Mouse (Mus musculus): ENCODE data around the gene Orai3. TPM values are rescaled to one million over a fixed set of nuclear protein-coding genes. Genes with fewer than 3 reads are reported as not detected.
"Not testable (repeated sequence)": the region's sequence is repeated elsewhere in the genome, so short reads cannot be mapped to it uniquely, and the experiment has no call there.

The Orai3 gene
- total RNA-seq, 2 experiments from 2014 or later: 28.5 to 30.7 TPM

DNA sequence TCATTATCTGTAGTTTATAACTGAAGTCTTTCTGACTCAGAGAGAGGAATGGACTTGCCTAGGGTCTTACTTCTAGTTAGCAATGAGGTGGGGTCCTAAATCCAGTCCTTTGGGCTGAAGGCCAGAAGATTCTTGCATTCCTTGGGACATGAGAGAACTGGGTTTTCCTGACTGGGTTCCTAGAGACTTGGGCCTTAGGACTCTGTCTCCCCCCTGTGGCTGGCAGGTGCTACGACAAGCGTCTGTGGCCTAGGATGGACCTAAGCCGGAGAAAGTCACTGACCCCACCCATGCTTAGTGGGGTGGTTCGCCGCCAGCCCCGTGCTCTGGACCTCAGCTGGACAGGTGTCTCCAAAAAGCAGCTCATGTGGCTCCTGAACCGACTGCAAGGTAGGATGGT lies 8.6 kb upstream of the Orai3 start:
- DNase-seq (ENCODE audit: low spot score in 2 of 2): peak; percentile 69 to 79

DNA sequence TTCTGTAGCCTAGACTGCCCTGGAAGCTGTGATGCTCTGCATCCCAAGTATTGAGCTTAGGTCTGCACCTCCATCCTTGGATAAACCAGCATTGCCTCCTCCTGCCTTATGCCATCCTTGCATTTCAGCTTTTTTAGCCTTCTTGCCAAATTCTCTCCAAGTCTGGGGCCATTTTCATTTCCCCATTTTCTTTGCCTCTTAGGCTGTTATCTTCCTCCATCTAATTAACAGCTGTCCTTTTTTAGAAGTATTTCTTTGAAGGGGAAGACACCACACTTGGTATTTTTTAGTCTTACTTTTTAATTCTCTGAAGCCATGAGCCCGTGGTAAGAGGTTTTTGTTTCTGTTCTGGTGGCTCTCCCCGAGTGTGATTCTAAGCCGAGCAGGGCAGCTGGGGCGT lies 6.0 kb upstream of the Orai3 start:
- no peak for DNase-seq (ENCODE audit: low spot score in 2 of 2)

DNA sequence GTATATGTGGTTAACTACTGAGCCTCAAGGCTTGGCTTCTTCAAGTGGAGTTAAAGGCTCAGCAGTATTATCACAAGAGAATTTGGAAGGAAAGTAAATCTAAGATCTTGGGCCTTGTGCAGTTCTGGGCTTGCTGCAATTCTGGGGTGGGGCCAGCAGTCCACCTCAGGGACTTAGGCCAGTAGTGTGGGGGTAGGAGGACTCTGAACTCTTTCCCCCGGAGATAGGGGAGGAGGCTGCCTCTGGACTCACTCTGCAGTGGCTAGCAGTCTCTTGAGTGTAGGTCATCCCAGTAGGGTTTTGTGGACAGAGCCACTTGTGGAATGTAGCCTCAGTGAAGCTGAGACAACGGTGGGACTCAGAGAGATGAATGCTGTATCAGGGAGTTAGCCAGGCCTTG lies 3.9 kb upstream of the Orai3 start:
- no peak for DNase-seq (ENCODE audit: low spot score in 2 of 2)

DNA sequence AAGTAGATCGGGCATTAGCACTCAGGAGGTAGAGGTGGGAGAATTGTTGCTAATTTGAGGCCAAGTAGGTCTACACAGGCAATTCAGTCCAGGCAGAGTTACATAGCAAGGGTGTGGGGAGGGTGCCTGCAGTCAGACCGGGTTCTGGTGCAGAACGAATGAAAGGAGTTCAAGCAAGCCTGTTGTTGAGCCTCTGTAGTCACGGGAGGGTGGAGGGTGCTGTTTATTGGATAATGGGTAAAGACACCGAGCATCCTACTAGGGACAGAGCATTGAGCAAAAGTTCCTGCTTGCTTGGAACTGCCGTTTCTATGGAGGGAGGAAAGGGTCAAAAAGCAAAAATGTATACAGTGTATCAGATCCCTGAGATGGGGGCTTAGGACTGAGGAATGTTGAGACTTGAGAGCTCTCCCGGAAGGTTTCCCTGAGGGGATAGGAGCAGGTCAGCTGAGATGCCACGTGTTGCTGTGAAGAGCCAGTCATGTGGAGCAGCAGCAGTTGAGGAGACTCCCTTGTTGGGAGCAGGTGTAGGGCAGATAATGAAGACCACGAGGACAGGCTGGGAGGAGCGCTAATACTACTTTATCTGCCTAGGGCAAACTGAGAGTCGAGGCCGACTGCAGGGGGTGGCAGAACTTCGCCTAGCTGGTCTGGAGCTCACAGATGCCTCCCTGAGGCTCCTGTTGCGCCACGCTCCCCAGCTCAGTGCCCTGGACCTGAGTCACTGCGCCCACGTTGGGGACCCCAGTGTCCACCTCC lies 2.6 kb upstream of the Orai3 start:
- DNase-seq (ENCODE audit: low spot score in 2 of 2): no peak

DNA sequence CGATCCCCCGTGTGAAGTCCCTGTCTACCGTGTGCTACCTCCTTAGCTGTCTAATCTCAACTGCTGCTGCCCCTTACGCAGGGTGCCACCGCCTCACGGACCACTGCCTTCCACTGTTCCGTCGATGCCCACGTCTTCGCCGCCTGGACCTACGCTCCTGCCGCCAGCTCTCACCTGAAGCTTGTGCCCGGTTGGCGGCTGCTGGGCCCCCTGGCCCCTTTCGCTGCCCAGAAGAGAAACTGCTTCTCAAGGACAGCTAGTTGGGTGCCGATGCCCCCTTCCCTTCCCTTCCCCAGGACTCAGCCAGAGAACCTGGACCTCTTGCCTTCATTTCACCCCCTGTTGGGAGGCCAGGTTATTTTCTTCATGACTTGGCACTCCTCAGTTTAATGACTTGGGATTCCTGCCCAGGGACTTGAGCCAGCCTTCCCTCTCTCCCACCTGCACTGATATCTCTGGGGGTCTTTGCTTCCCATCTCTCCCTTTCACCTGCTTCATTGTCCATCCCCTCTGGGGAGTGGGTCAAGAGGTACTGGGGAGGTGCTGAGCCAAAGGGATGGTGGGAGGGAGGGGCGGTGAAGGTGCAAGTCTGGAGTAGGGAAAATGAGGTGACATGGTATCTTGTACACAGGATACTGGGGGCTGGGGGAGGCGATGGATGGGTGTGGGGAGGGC lies 1.8 kb upstream of the Orai3 start:
- DNase-seq (ENCODE audit: low spot score in 2 of 2): no peak

DNA sequence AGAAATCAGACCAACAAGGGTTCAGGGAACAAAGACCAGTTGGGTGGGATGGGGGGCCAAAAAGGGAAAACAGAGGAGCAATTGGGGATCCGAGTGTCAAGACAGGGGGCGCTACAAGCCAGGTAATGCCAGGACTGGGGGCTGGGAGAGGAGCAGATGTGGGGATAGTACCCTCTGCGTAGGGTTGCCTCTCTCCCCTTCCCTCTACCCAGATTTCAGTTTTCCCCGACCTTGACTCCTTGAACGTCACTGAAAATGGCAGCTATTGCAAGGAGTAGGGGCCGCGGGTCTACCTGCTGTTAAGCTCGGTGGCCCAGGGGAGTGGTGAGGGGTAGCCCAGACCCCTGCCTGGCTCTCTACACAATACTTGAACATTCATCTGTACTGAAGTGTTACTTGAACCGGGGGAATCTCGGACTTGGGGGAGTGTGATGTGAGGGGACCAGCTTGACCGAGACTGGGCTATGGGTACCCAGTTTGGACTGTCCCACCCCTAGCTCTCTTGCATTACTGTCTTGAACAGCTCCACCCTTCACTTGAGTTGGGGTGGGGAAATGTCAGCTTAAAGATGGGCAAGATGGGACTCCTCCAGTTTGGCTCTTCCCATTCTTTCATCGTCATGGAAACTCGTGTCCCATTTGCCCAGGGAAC lies 1.1 kb upstream of the Orai3 start:
- no peak for DNase-seq (ENCODE audit: low spot score in 2 of 2)

DNA sequence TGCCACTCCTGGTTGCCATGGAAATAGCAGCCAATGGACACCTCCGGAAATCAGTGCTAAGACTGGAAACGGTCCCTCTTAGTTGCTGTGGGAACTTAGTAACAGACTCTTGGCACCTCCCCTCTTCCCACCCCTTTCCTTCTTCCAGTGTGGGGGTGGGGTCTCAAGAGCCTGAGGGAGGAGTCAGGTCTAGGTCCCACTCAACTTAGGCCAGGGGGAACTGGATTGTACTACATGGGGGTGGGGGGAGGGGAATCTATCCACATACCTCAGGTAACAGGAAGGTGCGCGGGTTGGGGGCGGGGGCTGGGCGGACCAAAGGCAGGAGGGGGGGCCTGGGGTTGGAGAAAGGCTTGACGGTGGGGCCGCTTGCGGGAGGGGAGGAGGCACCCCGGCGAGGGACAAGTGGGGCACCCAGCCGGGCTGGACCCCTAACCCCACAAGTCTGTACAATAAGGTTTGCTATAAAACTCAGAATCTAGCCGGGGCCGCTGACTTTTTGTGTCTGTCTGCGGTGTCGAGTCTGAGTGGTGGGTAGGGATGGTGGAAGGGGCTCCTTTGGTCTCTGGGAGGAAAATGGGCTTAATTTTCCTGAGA lies 520 bp upstream of the Orai3 start:
- DNase-seq (ENCODE audit: low spot score in 2 of 2): peak; percentile 86 to 91

DNA sequence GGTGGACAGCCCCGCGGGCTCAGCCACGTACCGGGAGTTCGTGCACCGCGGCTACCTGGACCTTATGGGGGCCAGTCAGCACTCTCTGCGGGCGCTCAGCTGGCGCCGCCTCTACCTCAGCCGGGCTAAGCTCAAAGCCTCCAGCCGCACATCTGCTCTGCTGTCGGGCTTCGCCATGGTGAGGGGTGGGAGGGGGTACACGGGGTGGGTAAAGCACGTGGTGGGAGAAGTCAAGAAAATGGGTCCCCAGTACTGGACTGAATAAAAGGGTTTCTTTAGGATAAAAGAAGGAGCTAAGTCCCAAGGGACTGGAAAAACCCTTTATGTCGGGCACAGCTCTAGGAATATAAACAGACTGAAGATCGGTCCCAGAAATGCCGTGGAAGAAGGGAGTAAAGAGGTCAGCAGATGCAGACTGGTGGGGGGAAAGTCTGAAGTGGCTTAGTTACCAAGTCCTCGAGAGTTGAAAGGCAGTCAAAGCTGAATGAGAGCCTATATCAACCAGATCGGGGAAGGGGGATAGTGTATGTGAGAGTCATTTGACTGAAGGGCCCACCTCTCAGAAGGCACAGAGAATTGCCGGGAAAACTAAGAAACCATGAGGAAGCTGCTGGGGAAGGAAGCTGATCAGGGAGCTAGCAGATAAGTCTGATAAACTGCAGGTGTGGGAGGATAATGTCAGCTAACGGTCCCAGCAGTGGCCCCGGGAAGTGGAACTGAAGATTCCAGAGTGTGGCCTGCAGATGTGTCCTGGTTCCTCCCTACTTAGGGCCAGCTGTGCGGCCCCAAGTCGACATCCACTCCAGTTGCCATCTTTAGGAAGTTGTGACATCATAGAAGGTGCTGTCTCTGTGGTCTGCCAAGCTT lies 657 bp downstream of the Orai3 start:
- DNase-seq (ENCODE audit: low spot score in 2 of 2): no peak

DNA sequence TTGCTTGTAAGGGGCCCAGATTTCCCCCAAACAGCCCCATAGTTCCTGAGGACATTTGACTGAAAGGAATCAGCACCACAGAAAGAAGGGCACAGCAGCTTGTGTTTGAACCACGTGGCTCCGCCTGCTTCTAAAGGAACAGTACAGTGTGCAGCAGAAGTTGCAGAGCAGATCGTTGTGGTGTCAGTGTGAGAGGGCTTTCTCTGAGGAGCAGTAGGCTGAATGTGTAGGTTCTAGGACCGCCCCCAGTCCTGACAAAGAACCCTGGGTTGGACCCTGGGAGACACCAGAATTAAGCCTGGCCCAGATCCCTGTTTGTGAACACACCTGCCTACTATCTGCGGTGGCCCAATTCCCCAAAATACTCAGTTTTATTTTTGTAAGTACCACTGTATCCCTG lies 1.6 kb downstream of the Orai3 start:
- no peak for DNase-seq (ENCODE audit: low spot score in 2 of 2)

DNA sequence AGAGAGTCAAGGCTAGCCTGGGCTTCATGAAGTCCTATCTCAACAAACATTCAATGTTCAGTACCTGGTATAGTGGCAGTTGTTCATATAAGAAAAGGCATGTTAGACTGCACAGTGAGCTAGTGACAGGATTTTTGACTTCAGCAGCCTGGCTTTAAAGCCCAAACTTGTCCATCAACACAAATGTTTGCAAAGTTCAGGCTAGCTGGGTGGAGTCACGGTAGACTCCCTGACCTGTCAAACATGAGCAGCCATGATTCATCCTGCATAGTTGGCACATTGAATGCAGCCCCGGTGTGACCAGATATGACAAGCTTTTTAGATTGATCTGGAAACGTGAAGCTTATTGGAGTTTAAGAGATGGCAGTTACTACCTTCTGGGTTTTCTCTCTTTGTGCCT lies 2.5 kb downstream of the Orai3 start:
- DNase-seq (ENCODE audit: low spot score in 2 of 2): no peak

DNA sequence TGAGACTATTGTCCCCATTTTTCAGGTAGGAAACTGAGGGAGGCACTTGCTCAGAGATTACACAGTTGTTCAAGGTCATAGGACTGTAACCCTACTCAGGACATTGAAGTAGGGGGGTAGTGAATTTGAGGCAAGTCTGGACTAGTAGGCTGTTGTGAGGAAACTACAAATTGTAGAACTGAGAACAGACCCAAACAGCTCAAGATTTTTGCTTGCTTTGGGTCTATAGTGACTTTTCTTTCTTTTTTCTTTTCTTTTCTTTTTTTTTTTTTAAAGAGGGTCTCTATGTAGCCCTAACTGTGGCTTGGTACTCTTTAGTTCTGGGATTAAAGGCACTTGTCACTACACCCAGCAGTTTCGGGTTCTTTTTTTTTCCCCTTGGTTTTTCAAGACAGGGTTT lies 2.9 kb downstream of the Orai3 start:
- DNase-seq (ENCODE audit: low spot score in 2 of 2): no peak

DNA sequence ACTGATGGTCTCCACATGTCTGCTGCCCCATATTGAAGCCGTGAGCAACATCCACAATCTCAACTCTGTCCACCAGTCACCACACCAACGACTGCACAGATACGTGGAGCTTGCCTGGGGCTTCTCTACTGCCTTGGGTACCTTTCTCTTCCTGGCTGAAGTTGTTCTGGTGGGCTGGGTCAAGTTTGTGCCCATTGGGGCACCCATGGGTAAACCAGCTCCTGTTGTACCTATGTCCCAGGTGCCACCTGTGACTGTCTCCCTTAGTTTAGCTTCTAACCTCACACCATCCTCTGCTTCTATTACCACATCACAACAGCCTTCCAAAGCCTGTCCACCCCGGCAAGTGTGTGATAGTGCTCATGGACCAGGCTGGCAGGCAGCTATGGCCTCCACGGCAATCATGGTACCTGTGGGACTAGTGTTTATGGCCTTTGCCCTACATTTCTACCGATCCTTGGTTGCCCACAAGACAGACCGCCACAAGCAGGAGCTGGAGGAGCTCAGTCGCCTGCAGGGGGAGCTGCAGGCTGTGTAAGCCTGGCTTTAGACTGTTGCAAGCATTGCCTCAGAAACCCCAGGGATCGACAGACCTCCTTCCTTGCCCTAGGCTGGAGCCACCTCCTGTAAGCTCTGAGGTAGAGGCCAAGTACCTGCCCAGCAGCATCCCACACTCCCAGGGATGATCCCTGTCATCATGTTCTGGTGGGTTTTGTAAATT lies 4.2 kb downstream of the Orai3 start:
- peak; percentile 60 to 70 for DNase-seq (ENCODE audit: low spot score in 2 of 2)

DNA sequence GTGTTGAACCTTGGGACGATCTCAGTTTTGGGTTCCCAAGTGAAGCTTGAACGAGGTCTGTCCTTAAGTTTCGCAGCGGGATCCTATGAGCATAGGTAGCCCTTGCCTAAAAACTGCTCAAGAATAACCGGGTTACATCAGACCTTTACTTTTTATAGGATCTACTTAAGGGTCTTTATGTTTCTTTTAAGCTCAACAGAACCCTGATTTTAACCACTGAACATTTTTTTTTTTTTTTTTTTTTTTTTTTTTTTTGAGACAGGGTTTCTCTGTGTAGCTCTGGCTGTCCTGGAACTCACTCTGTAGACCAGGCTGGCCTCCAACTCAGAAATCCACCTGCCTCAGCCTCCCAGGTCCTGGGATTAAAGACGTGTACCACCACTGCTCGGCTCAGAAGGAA lies 6.2 kb downstream of the Orai3 start:
- not testable (repeated sequence) for DNase-seq (ENCODE audit: low spot score in 2 of 2)

DNA sequence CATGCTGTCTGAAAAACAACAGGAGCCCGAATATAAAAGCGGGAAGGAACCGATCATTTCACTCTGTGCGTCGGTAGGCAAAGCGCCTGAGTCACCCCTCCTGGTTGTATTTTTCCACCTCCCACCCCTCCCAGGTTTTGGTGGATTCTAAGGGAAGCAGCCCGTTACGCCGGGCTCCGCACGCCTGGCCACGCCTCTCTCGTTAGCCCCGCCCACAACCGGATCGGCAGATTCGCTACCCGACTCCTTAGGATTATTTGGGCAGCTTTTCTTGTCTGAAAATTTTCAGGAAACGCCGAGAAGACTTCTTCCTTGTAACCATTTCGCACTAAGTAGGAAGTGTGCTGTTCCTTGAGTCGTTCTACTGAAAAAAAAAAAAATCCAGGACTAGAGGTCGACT lies 6.8 kb downstream of the Orai3 start, which contains the start of gene Setd1a:
Gene Setd1a (plus strand): TSS at position 245 of the 400 bp plus-strand sequence.
- DNase-seq (ENCODE audit: low spot score in 2 of 2): peak; percentile 91 to 92

DNA sequence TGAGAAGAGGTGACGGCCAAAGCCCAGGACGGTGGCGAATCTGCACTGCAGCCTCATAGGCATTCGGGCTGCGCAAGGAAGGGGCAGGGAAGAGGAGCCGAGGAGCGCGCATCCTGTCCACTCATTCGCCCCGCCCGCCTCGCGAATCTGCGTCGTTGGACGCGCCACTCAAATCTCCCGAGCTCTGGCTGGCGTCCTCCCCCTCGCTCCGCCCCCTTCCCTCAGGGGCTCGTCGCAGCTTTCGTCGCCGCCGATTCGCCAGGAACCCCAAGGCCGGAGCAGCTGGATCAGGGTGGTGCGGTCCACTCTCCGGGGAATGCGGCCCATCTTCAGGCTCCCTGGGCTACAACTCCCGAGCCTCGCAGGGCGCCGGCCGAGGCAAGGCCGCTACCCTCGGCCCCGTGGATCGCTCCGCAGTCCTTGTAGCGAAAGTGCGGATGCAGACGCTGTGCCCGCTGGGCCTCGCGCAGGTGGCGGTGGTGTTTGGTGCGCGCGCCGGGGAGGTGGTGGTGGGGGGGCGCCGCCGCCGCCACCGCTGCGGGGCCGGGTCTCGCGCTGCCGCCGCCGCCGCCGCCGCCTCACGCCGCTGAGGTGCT lies 7.4 kb downstream of the Orai3 start:
- peak; percentile 93 to 95 for DNase-seq (ENCODE audit: low spot score in 2 of 2)

DNA sequence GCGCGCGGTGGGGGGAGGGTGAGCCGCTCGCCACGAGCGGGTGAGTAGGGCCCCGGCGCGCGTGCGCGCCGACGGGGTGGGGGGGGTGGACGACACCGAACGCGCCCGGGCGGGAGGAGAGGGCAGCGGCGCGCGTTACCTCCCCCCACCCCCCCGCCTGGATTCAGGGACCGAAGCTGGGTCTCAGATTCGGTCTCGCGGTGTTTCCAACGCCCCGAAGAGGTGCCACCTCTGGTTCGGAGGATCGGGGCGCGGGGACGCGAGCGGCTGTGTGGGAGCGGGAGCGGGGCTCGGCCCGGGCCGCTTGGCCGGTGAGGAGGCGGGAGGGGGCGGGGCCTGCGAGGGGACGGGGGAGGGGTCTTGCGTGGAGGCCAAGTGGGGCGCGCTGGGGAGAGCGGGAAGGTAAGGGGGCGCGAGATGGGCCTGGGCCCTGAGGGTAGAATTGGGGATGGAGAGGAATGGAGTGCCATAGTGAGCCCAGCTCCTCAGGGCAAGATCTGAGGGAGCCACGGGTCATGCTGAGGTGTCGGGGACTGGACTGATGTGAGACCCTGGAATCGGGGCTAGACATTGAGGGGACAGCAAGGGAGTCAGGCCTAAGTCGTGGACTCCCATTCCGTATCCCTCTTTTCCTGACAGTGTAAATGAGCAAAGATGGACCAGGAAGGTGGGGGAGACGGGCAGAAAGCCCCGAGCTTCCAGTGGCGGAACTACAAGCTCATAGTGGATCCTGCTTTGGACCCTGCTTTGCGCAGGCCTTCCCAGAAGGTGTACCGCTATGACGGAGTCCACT lies 8.1 kb downstream of the Orai3 start:
- peak; percentile 70 to 72 for DNase-seq (ENCODE audit: low spot score in 2 of 2)

DNA sequence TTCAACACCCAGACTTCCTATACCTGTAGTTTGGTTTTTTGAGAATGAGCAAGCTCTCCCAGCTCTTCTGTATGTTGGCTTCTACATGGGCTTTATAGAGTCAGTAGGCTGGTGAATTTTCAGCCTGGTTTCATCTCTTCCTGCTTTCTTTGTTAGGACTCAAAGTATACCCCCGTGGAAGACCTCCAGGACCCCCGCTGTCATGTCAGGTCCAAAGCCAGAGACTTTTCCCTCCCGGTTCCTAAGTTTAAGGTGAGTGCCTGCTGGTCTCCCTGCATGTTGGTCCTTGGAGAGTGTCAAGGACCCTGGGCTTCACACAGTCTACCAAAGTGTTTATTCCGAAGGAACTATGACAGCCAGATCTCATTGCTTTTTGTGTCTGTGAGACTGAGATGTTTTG lies 8.7 kb downstream of the Orai3 start:
- DNase-seq (ENCODE audit: low spot score in 2 of 2): no peak

DNA sequence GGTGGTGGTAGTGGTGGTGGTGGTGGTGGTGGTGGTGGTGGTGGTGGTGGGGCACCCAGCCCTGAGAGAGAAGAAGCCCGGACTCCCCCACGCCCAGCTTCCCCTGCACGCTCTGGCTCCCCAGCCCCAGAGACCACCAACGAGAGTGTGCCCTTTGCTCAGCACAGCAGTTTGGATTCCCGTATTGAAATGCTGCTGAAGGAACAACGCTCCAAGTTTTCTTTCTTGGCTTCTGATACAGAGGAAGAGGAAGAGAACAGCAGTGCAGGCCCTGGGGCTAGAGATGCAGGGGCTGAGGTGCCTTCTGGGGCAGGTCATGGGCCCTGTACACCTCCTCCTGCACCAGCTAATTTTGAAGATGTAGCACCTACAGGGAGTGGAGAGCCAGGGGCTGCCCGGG lies 15.7 kb downstream of the Orai3 start, which contains the start of gene Gm49388:
Gene Gm49388 (plus strand): TSS at position 301 of the 400 bp plus-strand sequence.
- DNase-seq (ENCODE audit: low spot score in 2 of 2): no peak

All from adrenal gland, adult 18-20 months (tissue).